Mouse (Mus musculus) adipocyte (in vitro differentiated cells): ENCODE results near the gene Angptl7.

Experiments used
- DNase-seq: peaks from one replicate; pipeline ENCODE4 v3.0.0-alpha.2; 2016; ENCODE audit warnings: low spot score

Angptl7 gene

GRCm38 (mm10) chr4:148500410-148500867, at the start of gene Angptl7:
Gene Angptl7 (minus strand): TSS chr4:148500460.
- DNase-seq, result peak; percentile 5

DNA sequence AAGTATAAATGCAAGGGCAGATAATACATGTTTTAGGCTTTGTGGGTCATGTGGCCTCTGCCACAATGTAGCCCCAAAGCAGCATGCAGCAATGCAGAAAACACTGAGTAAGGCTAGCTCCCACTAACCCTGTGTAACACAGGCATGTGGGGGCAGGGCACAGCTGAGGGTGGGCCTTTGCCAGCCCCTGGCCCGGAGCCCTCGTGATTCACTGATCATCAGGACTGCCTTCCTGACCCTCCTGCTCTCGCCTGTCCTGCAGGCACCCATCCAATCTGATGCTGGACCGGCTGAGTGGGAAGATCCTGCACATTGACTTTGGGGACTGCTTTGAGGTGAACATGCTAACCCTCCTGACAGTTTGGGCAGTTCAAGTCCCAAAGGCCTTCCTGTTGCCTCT, 48.8 kb upstream of the Angptl7 start:
- DNase-seq, result no peak

GRCm38 (mm10) chr4:148535876-148536275, 35.6 kb upstream of the Angptl7 start:
- no peak for DNase-seq

DNA sequence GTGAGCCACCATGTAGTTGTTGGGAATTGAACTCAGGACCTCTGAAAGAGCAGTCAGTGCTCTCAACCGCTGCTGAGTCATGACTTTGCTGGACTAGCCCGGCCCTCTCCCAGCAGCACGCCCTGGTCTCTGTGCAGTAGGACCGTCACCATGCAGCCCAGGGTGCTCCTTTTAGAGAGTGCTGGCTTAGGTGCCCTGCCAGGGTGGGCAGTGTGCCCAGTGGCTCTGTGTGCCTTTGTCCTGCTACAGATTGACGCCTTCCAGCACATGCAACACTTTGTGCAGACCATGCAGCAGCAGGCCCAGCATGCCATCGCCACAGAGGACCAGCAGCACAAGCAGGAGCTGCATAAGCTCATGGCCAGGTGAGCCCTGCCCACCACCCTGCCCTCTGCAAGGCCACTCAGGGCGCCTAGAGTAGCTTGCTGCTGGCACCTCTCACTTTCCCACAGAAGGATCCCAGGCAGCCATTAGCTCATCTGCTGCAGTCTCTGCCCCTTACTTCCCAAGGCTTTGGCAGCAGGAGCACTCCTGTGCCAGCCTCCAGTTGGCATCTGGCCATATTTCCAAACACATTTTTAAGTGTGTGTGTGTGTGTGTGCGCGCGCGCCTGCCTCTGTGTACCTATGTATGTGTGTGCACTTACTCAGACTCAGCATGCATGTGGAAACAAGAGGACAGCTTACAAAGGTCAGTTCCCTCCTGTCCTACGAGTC, 33.5 kb upstream of the Angptl7 start:
- DNase-seq, result peak; percentile 62

DNA sequence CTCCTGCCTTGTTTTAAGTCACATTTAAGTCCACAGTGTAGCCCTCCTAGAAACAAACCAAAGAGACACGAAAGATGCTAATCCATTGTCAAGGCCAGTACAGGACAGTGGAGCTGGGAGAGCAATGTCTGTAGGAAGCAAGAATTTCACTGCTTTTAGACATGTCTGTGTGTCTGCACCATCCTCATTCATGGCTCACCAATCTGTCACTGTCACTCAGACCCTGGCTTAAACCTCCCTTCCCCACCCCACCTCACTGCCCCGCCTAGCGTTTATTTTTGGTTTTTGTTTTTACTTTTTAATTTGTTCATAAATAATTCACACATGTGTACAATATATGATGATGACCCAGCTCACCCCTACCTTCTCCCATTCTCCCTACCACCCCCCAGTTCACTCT, 32.3 kb upstream of the Angptl7 start:
- DNase-seq, result no peak

GRCm38 (mm10) chr4:148531341-148531740, 31.1 kb upstream of the Angptl7 start:
- DNase-seq, result no peak

DNA sequence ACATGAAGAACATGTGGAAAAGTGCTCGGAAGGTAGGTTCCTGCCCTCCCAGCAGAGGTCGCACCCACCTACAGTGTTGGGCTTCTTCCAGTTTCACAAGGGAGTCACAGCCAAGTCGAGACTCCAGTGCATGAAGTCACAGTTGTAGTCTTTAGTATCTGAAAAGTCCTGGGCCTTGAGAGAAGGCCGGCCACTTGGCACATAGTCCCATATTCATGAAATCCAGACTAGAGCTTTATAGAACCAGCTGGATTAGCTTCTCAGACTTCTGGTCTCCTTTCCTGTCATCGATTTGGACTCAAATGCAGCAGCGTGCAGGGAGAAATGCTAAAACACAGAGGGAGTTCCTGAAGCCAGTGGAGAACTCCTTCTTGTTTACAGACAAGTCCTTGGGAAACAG, 30.5 kb upstream of the Angptl7 start:
- DNase-seq, result no peak

DNA sequence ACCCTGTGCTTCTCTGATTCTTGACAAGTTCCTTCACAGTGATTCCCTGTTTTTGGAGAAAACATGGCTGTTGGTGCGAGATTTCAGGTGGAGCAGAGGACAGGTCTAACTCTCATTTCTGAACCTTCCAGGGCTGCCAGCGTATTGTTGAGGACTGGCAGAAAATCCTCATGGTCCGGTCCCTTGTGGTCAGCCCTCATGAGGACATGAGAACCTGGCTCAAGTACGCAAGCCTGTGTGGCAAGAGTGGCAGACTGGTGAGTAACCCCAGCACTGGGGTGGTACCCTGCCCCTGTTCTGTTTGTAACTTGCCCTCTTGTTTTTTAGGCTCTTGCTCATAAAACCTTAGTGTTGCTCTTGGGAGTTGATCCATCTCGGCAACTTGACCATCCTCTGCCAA, 30.1 kb upstream of the Angptl7 start:
- DNase-seq, result no peak

DNA sequence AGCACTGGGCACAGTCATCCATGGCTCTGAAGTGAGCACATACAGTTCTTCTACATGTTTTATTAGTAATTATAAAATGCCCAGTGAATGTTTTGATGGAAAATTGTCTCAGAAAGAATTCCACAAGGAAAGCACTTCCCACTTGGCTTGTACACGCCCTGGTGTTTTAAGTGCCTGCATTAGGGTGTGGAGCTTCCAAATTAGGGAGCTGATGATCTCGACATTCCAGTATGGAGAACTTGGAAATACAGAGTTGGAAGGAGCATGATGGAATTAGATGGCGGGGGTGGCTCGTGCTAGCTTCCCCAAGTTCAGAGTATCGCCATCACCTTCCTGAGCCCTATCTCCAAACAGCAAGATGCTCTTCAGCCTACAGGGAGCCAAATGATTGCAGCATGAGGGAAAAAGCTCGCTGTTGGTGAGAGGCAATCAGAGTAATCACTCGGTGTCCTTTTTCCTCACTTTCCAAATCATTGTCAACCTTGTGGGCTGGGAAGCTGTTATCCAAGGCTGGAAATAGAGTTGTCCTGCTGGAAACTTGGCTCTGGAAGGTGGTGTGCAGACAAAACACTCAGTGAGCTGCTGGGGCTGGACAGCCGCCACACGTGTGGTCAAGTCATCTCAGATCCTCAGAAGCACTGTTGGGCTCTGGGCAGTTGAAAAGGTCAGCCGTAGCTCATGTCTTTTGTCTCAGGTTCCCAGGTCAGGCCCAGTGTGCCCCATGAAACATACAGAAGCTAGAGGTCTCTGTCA, 27.1 kb upstream of the Angptl7 start:
- no peak for DNase-seq

DNA sequence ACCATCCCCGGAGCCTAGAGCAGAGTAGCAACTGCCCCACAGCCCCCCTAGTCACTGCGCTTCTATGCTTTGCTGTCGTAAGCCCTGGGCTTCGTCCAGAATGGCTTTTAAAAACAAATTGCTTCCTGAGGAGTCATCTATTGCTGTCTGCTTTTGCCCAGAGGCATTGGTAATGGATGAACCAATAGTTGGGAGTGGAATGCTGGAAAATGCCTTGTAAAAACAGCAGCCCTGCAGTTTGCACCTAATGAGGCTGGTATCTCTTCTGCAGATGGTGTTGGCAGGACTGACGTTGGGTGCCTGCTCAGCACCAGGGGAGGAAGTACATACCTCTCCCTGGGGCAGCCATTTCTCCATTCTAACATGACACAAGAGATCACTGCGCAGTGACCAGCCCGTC, 23.3 kb upstream of the Angptl7 start:
- DNase-seq, result peak; percentile 48

DNA sequence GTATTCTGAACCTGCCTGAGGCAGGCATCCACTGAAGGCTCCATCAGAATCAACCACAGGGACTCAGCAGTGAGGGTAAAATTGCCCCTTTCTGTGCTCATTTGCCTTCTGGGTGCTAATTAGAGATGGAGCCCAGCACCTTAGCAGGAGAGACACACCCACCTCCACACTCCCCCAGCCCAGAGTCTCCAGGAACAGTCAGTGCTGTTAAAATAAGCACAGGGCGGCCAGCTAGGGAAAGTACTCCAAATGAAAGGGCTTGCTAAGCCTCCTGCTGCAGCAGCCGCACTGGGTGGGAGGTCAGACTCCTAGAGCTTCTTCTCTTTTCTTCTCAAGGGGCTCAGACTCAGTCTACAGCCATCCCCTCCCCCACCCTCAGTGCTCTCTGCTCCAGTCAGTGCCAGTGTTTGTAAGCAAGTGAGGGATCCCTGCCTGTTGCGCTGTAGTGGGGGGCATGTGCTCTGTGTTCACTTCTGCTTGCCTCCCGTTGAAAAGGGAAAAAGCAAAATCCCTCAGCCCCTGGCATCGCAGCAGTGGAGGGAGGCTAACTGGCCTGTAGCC, 18.1 kb upstream of the Angptl7 start:
- no peak for DNase-seq

DNA sequence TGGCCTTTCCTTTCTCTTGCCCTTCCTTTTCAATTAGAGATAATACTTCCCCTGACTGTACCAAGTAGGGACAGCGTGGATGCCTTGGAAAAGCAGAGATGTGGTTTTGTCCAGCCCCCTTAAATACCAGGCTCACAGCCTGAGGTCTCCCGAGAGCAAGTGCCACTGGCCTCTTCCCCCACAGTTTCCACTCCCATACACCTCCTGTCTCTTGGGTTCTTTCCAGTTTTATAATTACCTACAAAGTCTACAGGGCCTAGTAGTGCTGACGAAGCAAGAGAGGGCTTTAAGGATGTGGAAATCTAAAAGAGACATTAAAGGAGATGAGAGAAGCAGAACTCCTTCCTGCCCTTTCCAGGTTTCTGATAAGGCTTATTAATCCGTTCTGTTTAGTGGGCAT, 17.5 kb upstream of the Angptl7 start:
- no peak for DNase-seq

GRCm38 (mm10) chr4:148515313-148515712, 15.1 kb upstream of the Angptl7 start:
- DNase-seq, result no peak

- DNase-seq, result peak; percentile 56
Observed at GRCm38 (mm10) chr4:148513021-148513559, 12.8 kb upstream of the Angptl7 start.

GRCm38 (mm10) chr4:148511334-148511733, 11.1 kb upstream of the Angptl7 start:
- no peak for DNase-seq

- DNase-seq, result no peak
Observed at GRCm38 (mm10) chr4:148510691-148511090, 10.4 kb upstream of the Angptl7 start.

DNA sequence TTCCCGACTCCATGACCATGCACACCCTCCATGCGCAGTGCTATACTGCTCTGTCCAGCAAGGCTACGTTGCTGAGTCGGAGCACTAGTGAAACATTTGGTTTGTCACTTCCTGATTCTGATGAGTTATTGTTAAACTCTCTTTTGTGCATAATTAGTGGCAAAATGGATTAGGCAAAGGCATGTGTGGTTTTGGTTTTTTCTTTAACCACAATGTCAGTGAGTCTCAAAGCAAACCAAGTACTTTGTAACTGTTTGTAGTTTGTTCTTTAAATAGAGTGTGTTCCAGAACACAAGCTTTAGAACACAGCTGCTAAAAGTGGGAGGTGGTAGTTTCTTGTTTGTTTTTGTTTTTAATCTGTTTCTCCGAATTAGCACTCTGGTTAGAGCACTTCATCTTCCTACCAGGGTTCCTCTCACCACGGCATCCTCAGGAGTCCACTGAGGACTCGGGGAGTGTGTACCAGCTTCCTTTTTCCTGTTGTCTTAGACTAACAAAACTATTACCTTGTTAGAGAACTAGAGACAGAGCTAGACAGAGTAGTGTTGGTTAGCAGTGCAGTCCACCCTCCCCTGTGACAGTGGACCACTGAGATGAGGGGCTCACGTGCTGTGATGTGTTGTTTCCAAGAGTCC, 9.3 kb upstream of the Angptl7 start:
- no peak for DNase-seq

DNA sequence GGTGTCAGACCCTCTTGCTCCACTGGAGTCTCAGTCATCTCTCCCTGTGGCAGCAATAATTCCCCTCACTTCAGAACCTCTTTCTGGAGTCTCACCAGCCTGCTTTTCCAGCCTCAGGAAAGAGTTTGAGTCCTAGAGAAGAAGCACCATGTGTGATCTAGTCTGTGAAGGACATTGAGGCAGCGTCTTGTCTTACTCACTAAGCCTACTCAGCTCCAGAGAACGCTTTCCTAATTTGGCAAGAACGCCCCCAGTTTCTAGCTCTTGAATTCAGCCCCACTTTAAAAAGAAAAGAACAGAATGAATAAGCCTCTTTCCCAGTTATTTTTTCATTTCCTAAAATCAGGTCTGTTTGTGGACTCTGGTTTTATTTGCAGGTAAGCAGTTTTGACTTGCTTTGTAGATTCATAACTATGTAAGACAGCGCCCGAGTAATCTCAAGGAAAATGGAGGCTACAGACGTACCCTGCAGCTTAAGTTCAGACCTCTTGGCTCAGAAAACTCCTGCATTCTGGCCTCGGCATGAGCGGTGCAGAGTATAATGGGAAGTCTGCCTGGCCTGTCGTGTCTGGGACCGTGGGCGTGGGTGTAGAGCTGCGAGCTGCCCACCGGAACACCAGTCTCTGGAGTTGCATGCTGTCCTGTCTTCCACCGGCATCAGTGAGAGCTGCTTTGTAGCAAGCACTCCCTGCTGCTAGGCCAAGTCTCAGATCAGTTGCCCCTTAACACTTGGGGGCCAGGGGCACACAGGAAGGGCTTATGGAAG, 8.0 kb upstream of the Angptl7 start:
- no peak for DNase-seq

GRCm38 (mm10) chr4:148507585-148507984, 7.3 kb upstream of the Angptl7 start:
- DNase-seq, result no peak

DNA sequence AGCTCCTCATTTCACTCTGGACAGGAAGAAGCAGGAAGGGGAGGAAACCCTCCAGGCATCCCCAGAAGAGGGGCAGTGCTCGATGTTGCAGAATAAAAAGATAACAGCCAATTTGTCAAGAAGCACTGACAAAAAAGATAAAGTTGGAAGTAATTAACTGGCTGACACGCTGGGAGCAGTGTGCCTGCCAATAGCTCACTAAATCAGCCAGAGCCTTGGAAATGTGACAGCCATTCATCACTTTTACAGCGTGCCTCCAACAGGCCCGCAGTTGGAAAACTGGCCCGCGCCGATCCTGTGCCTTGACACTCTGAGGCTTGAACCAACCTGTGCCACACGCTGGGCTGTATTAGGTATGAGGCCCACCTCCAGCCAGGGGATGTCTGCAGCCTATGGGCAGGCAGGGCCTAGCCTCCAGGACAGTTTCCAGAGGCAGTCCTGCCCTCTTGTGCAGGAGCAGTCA, 4.3 kb upstream of the Angptl7 start:
- peak; percentile 78 for DNase-seq

DNA sequence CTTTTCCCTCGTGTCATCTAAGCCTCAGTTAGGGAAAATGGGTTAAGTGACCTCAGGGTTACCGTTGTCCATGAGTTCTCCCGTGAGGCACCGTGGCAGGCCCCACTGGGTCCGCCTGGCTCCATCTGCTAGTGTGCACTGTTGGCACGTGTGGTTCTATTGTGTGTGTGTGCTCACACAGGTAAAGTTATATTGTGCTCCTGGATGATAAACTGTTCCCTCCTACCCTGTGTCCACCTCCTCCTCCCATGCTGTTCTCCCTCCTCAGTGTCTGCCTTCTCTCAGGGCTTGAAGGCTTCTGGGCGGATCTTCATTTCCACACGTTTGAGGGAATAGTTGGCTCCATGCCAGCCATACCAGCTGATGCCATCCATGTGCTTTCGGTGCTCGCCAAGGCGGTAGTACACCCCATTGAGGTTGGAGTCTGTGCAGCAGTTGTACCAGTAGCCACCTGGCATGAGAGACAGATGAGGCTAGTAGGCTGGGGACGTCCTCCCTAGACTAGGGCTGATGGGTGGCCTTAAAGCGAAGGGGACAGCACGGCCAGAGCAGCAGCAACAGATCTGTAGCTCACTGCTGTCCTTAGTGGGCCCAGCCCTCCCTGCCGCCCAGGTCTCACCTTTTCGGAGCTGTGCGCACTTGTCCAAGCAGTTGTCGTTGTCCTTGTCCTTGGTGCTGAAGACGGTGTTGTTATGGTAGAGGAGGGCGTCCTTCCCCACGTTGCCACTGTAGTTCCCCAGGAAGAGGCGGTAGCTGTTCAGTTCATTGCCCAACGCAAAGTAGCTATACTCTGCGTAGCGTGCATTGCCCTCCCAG, 4.2 kb downstream of the Angptl7 start:
- DNase-seq, result no peak
